Mouse (Mus musculus) retina, adult 2 months (tissue): ENCODE results near the gene Gm49321.

Experiments
- DNase-seq: peaks from one replicate; pipeline ENCODE4 v3.0.0-alpha.2; 2012; ENCODE audit warnings: low read depth, low spot score

Gene Gm49321

DNA sequence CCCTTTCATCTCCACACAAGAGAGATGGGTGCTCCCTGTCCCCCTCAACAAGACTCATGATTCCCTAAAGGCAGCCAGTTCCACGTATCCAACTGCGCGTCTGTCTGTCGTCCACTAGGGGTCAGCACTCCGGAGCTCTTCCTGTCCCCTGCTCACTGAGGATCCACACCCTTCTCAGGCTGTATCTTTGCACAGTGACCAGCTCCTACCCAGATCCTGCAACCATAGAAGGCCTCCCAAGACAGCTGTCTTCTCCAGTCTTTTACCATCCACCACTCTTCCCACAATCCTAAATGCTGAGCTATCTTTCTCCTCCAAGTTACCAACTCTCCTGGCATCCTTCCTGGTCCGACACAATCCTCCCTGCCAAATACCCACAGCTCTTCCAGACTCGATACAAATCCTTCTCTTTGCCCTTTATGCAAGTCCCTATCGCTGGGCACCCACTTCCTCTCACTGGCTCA is 72.0 kb downstream of the Gm49321 start:
- peak; percentile 30 for DNase-seq

- peak; percentile 43 for DNase-seq
Measured at GRCm38 (mm10) chr12:74013739-74014138, 76.3 kb downstream of the Gm49321 start.

- DNase-seq, result no peak
Measured at GRCm38 (mm10) chr12:74014739-74015270, 77.4 kb downstream of the Gm49321 start.

DNA sequence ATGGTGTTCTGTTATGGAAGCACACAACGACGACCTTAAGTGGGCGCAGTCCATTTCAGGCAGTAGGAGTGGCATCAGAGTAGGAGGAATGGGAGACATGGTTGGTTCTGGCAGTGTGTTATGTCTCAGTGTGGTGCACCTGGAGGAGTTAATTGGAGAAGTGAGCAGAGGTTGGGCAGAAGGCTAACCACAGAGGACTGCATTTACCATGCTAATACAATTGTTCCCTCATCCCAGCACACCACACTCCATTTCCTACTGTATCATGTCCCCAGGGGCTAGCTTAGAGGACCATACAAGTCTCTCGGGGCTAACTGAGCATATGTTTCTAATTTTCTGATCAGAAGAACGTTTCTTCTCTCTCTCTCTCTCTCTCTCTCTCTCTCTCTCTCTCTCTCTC is 78.0 kb downstream of the Gm49321 start:
- DNase-seq, result no peak
